Mouse (Mus musculus) regulatory T cell (primary cell): ENCODE measurements around the gene Zkscan6.

Experiments used
- in situ Hi-C: fragments of 300-600 bp; cut with MboI, MseI; formaldehyde crosslinking; loops from one replicate; pipeline ENCODE4 v1.15.1; 2025; ENCODE audit warnings: high pct_unique_total_duplicates

The Zkscan6 gene

GRCm38 (mm10) chr11:65806909-65807504 is at the start of gene Zkscan6:
TSS of gene Zkscan6 (plus strand) at chr11:65807175.
- in situ Hi-C loops: loop anchor here (25.0 kb wide), 2 partner anchors 820 to 1230 kb away; partner anchors contain the start of genes Elac2 and Tmem220

GRCm38 (mm10) chr11:65759350-65759749 is 47.6 kb upstream of the Zkscan6 start:
- in situ Hi-C loops: no loop called here

- in situ Hi-C loops: no loop called here
Observed at GRCm38 (mm10) chr11:65760912-65761311, 46.1 kb upstream of the Zkscan6 start.

GRCm38 (mm10) chr11:65768445-65768844 is 38.5 kb upstream of the Zkscan6 start:
- in situ Hi-C loops: no loop called here

GRCm38 (mm10) chr11:65769990-65770389 is 37.0 kb upstream of the Zkscan6 start:
- in situ Hi-C loops: no loop called here

- in situ Hi-C loops: no loop called here
Observed at GRCm38 (mm10) chr11:65771546-65771945, 35.4 kb upstream of the Zkscan6 start.

- in situ Hi-C loops: no loop called here
Observed at GRCm38 (mm10) chr11:65773535-65773934, 33.4 kb upstream of the Zkscan6 start.

GRCm38 (mm10) chr11:65773946-65774656 is 32.9 kb upstream of the Zkscan6 start:
- in situ Hi-C loops: no loop called here

GRCm38 (mm10) chr11:65776906-65777611 is 29.9 kb upstream of the Zkscan6 start:
- in situ Hi-C loops: loop anchor here (25.0 kb wide), 1 partner anchor 1865 kb away; the partner anchor contains the start of gene Hs3st3b1

GRCm38 (mm10) chr11:65777810-65778209 is 29.2 kb upstream of the Zkscan6 start:
- in situ Hi-C loops: loop anchor here (25.0 kb wide), 1 partner anchor 1866 kb away; the partner anchor contains the start of gene Hs3st3b1

- in situ Hi-C loops: loop anchor here (25.0 kb wide), 1 partner anchor 1867 kb away; the partner anchor contains the start of gene Hs3st3b1
Observed at GRCm38 (mm10) chr11:65779066-65779465, 27.9 kb upstream of the Zkscan6 start.

- in situ Hi-C loops: loop anchor here (25.0 kb wide), 1 partner anchor 1867 kb away; the partner anchor contains the start of gene Hs3st3b1
Observed at GRCm38 (mm10) chr11:65779578-65779977, 27.4 kb upstream of the Zkscan6 start.

GRCm38 (mm10) chr11:65781596-65781995 is 25.4 kb upstream of the Zkscan6 start:
- in situ Hi-C loops: loop anchor here (10.0 to 25.0 kb wide), 2 partner anchors 1737 to 1869 kb away; partner anchors contain the start of gene Hs3st3b1

GRCm38 (mm10) chr11:65786160-65786559 is 20.8 kb upstream of the Zkscan6 start:
- in situ Hi-C loops: loop anchor here (10.0 to 25.0 kb wide), 2 partner anchors 1741 to 1874 kb away; partner anchors contain the start of gene Hs3st3b1

GRCm38 (mm10) chr11:65787421-65788151 is 19.4 kb upstream of the Zkscan6 start:
- in situ Hi-C loops: loop anchor here (10.0 to 25.0 kb wide), 2 partner anchors 1743 to 1875 kb away; partner anchors contain the start of gene Hs3st3b1

- in situ Hi-C loops: loop anchor here (10.0 to 25.0 kb wide), 2 partner anchors 1743 to 1876 kb away; partner anchors contain the start of gene Hs3st3b1
Observed at GRCm38 (mm10) chr11:65788154-65788553, 18.8 kb upstream of the Zkscan6 start, which contains the start of gene Map2k4. TSS of gene Map2k4 (minus strand) at chr11:65788297.

- in situ Hi-C loops: loop anchor here (25.0 kb wide), 1 partner anchor 1882 kb away; the partner anchor contains the start of gene Hs3st3b1
Observed at GRCm38 (mm10) chr11:65794428-65795219, 12.4 kb upstream of the Zkscan6 start.

- in situ Hi-C loops: loop anchor here (25.0 kb wide), 1 partner anchor 1884 kb away; the partner anchor contains the start of gene Hs3st3b1
Observed at GRCm38 (mm10) chr11:65795896-65796295, 11.1 kb upstream of the Zkscan6 start.

- in situ Hi-C loops: loop anchor here (25.0 kb wide), 2 partner anchors 815 to 1235 kb away; partner anchors contain the start of genes Elac2 and Tmem220
Observed at GRCm38 (mm10) chr11:65801899-65802298, 5.1 kb upstream of the Zkscan6 start.
